ENCODE assay signal across 14 mouse cellular contexts in the genomic region with DNA sequence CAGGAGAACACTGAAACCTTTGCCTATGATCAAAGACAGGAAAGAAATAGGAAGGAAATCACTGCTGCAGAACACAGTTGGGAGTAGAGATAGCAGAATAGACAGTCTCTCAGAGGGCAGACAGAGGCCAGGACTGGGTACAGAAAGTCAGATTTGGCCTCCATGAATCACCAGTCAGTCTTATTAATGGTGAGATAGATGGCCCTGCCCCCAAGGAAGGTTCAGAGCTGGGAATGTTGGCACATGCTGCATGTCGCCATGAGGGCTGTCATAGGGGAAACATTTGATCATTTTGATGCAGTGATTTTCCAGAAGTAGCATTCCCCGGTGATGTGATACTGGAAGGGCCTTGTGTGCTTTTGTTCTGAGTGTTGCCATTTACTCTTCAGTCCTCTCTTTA. TPM values are rescaled to one million over a fixed set of nuclear protein-coding genes. Genes with fewer than 3 reads are reported as not detected.
A peak's percentile ranks its signal among the peaks of the same experiment; 100 is the strongest.
DNase-seq lines count a peak whose midpoint lies in the region; ATAC-seq and TF ChIP-seq lines count a peak whose summit lies in the region.
"Had no signal": no experiment of that assay in that cellular context is flagged by ENCODE, and none has a peak within 500 bp of the region (broad histone marks: within the 10 kb centered on the region; RNA-seq: fewer than 3 reads in every experiment).

No protein-coding gene starts in this region.

- H3K27me3 ChIP-seq in heart, embryonic 12.5 days (replicated peaks): no peaks in the 10 kb centered on the region
- H3K27me3 ChIP-seq in liver, adult 2 months (ENCODE audit: control insufficient read depth, insufficient read depth, low read length): no peaks in the 10 kb centered on the region
- H3K27me3 ChIP-seq in liver, embryonic 12.5 days (replicated peaks): no peaks in the 10 kb centered on the region
- H3K27me3 ChIP-seq in kidney, postnatal 0 days (ENCODE audit: insufficient read depth, low read length): no peaks in the 10 kb centered on the region
- H3K27me3 ChIP-seq: megakaryocyte, embryonic 14.5 days; neural tube, embryonic 13.5 days; Patski had no signal

- no peaks in the 10 kb centered on the region; the same call in 1 of the 2 replicates for H3K79me2 ChIP-seq in liver, adult 2 months (ENCODE audit: control insufficient read depth, insufficient read depth, low read length)

- no peak for DNase-seq in heart, postnatal 25 days (ENCODE audit: low spot score)
- DNase-seq in liver, adult 2 months (ENCODE audit: extremely low read depth, low read depth, low spot score): no peak
- peak; percentile 73 for DNase-seq in adrenal gland, adult 8-10 months
- DNase-seq in kidney, postnatal 0 days (ENCODE audit: low spot score): peak; percentile 38
- DNase-seq in gastrocnemius, postnatal 4 days (ENCODE audit: low spot score in 2 of 2): no peak
- no peak for DNase-seq in layer of hippocampus, adult 18-20 months (ENCODE audit: low spot score in 2 of 2)
- DNase-seq: retina, postnatal 1 day; thymus, postnatal 25 days had no signal

- H3K27ac ChIP-seq in heart, embryonic 12.5 days (ENCODE audit: poor library complexity, severe bottlenecking): peak overlapping the region; percentile 28; the same call in 1 of the 2 replicates
- peak overlapping the region; percentile 2; the same call in 1 of the 2 replicates for H3K27ac ChIP-seq in liver, adult 2 months (replicated peaks; ENCODE audit: insufficient read depth, low read depth, low read length)
- H3K27ac ChIP-seq in liver, embryonic 12.5 days: no peak overlapping the region
- H3K27ac ChIP-seq in kidney, postnatal 0 days: no peak overlapping the region
- H3K27ac ChIP-seq: limb, embryonic 10.5 days; neural tube, embryonic 13.5 days had no signal

- no peak overlapping the region for H3K9ac ChIP-seq in heart, embryonic 12.5 days
- no peak overlapping the region for H3K9ac ChIP-seq in liver, adult 2 months (ENCODE audit: low read depth, low read length)
- H3K9ac ChIP-seq in liver, embryonic 12.5 days: no peak overlapping the region
- no peak overlapping the region for H3K9ac ChIP-seq in kidney, postnatal 0 days (ENCODE audit: low read depth, low read length)
- H3K9ac ChIP-seq: neural tube, embryonic 13.5 days had no signal

- H3K4me1 ChIP-seq in heart, embryonic 12.5 days (replicated peaks): peaks cover 25% of the 10 kb centered on the region
- peaks cover 25% of the 10 kb centered on the region for H3K4me1 ChIP-seq in liver, adult 2 months (ENCODE audit: control insufficient read depth, insufficient read depth, low read length)
- H3K4me1 ChIP-seq in liver, embryonic 12.5 days: peaks cover 6% of the 10 kb centered on the region; the same call in 1 of the 2 replicates
- H3K4me1 ChIP-seq in kidney, postnatal 0 days (replicated peaks; ENCODE audit: insufficient read depth, low read length): no peaks in the 10 kb centered on the region
- H3K4me1 ChIP-seq: limb, embryonic 10.5 days; neural tube, embryonic 13.5 days had no signal

- WGBS in heart, embryonic 12.5 days: 54% methylated on average over 2 of the region's 2 CpGs
- WGBS in liver, adult 2 months: 78% methylated on average over 2 of the region's 2 CpGs
- 71% methylated on average over 2 of the region's 2 CpGs for WGBS in liver, embryonic 12.5 days (ENCODE audit: insufficient replicate concordance)
- 65% methylated on average over 2 of the region's 2 CpGs for WGBS in kidney, postnatal 0 days

- H3K36me3 ChIP-seq in heart, embryonic 12.5 days: 0 out of 2 replicates have a peak, but pooled peaks cover 4% of the 10 kb centered on the region
- H3K36me3 ChIP-seq in liver, adult 2 months (ENCODE audit: control insufficient read depth, insufficient read depth, low read length): peaks cover 8% of the 10 kb centered on the region
- peaks cover 15% of the 10 kb centered on the region; the same call in 1 of the 2 replicates for H3K36me3 ChIP-seq in liver, embryonic 12.5 days
- H3K36me3 ChIP-seq in kidney, postnatal 0 days (ENCODE audit: insufficient read depth, low read length): peaks cover 8% of the 10 kb centered on the region; the same call in 1 of the 2 replicates

- no peak overlapping the region for H3K4me2 ChIP-seq in heart, embryonic 12.5 days
- H3K4me2 ChIP-seq in liver, embryonic 12.5 days: no peak overlapping the region
- H3K4me2 ChIP-seq in kidney, postnatal 0 days (ENCODE audit: low read length): no peak overlapping the region
- H3K4me2 ChIP-seq: neural tube, embryonic 13.5 days had no signal

- TF ChIP-seq POLR2A in liver, adult 2 months (IDR thresholded peaks at IDR 0.05; ENCODE audit: extremely low read depth, insufficient read depth, low read length): no peak

- H3K9me3 ChIP-seq in heart, embryonic 12.5 days (replicated peaks): no peaks in the 10 kb centered on the region
- H3K9me3 ChIP-seq in liver, embryonic 12.5 days (replicated peaks): no peaks in the 10 kb centered on the region
- no peaks in the 10 kb centered on the region for H3K9me3 ChIP-seq in kidney, postnatal 0 days (replicated peaks; ENCODE audit: low read length)
- H3K9me3 ChIP-seq: limb, embryonic 10.5 days; megakaryocyte, embryonic 14.5 days; neural tube, embryonic 13.5 days had no signal

- TF ChIP-seq CTCF in liver, adult 2 months (IDR thresholded peaks at IDR 0.05; ENCODE audit: low read depth, low read length): no peak
- TF ChIP-seq CTCF in kidney, postnatal 0 days (IDR thresholded peaks at IDR 0.05; ENCODE audit: low read depth): no peak

- ATAC-seq in heart, embryonic 12.5 days (ENCODE audit: insufficient number of reproducible peaks, low FRiP score): no peak
- ATAC-seq in liver, embryonic 12.5 days: no peak
- ATAC-seq in kidney, postnatal 0 days (replicated peaks; ENCODE audit: low FRiP score, low read depth): no peak
- ATAC-seq: Patski had no signal

- no peak overlapping the region for H3K4me3 ChIP-seq in heart, embryonic 12.5 days
- H3K4me3 ChIP-seq in liver, adult 2 months (ENCODE audit: insufficient read depth, low read depth, low read length): no peak overlapping the region
- H3K4me3 ChIP-seq in liver, embryonic 12.5 days: no peak overlapping the region
- H3K4me3 ChIP-seq in kidney, postnatal 0 days (replicated peaks; ENCODE audit: low read depth, low read length): no peak overlapping the region
- H3K4me3 ChIP-seq: limb, embryonic 10.5 days; megakaryocyte, embryonic 14.5 days; neural tube, embryonic 13.5 days had no signal

- intact Hi-C loops in heart, postnatal 25 days (cut with DNase I): no loop called here

RNA-seq across cellular contexts. Expression of gene Tbc1d9b, which starts 31.5 kb away (rescaled TPM):
- polyA plus RNA-seq in heart, embryonic 12.5 days (2016; fragmentation: Nextera tagmentation; extraction: Ambion mirVana): 35.5 and 35.9 TPM in 2 replicates
- 10 to 100 TPM; 42.9 to 43.9 TPM for total RNA-seq in heart, postnatal 25 days (2021)
- total RNA-seq in liver, adult 2 months (2014; rRNA removed): 19.5 and 26.2 TPM in 2 replicates
- polyA plus RNA-seq in liver, adult 2 months (2012; rRNA removed): 29.8 and 30.5 TPM in 2 replicates
- polyA plus RNA-seq in liver, embryonic 12.5 days (2016; fragmentation: Nextera tagmentation; extraction: Ambion mirVana): 20.2 and 20.3 TPM in 2 replicates
- total RNA-seq in adrenal gland, adult 8-10 months (2022): 100 to 1,000 TPM; 154 to 260 (median 207) TPM
- 28.5 and 30.3 TPM in 2 replicates for polyA plus RNA-seq in kidney, postnatal 0 days (2015; fragmentation: Nextera tagmentation; extraction: Ambion mirVana)
- total RNA-seq in gastrocnemius, postnatal 4 days (2021): 10 to 100 TPM; 36.1 to 37.3 TPM
- total RNA-seq in layer of hippocampus, adult 18-20 months (2021): 100 to 1,000 TPM; 113 to 120 TPM

Comparison
In these comparisons a context has a peak if more than half of its experiments do, and no peak if none do; other contexts are left out.
1. H3K27ac ChIP-seq: peak in heart, embryonic 12.5 days (single experiment) and liver, adult 2 months (single experiment); none in liver, embryonic 12.5 days (single experiment) and kidney, postnatal 0 days (single experiment).
2. DNase-seq: peak in adrenal gland, adult 8-10 months (single experiment) and kidney, postnatal 0 days (single experiment); none in heart, postnatal 25 days (single experiment), liver, adult 2 months (single experiment), gastrocnemius, postnatal 4 days (0 of 2) and layer of hippocampus, adult 18-20 months (0 of 2).